Mouse (Mus musculus) 416B (cell line): ENCODE results near the gene Hist1h4f.
"Not testable (repeated sequence)": the region's sequence is repeated elsewhere in the genome, so short reads cannot be mapped to it uniquely, and the experiment has no call there.

ENCODE experiments used
- DNase-seq: peaks from one replicate; pipeline ENCODE4 v3.0.0; 2011; ENCODE audit warnings: low read depth

Gene Hist1h4f

DNA sequence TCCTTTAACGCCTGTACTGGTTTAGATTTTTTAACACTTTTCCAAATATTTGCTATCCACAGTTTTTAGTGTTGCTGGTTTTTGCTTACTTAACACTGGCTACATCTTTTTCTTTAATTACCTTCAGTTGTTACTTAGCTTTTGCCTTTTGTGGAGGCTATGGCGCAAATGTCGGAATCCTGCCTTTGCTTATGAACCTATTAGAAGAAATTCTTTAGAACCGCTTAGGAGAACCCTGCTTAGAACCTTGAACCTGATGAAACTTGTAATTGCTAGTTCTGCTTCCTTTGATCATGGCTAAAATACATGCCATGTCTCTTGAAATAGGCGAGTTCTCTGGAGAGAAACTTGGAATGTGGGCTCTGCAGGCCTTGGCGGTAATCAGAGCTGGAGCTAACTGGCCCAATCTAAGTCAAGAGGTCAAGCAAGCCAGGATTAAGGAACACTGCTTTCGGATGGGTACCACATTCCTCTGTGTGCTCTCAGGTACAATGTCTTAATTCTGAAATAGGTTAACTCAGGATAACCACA, 25.0 kb upstream of the Hist1h4f start:
- peak; percentile 89 for DNase-seq

DNA sequence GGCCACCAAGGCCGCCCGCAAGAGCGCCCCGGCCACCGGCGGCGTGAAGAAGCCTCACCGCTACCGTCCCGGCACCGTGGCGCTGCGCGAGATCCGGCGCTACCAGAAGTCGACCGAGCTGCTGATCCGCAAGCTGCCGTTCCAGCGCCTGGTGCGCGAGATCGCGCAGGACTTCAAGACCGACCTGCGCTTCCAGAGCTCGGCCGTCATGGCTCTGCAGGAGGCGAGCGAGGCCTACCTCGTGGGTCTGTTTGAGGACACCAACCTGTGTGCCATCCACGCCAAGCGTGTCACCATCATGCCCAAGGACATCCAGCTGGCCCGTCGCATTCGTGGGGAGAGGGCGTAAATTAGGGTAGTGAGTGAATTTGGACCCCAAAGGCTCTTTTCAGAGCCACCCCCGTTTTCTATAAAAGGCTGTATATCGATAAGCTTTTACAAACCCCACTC, 24.4 kb upstream of the Hist1h4f start:
- peak; percentile 84 for DNase-seq

DNA sequence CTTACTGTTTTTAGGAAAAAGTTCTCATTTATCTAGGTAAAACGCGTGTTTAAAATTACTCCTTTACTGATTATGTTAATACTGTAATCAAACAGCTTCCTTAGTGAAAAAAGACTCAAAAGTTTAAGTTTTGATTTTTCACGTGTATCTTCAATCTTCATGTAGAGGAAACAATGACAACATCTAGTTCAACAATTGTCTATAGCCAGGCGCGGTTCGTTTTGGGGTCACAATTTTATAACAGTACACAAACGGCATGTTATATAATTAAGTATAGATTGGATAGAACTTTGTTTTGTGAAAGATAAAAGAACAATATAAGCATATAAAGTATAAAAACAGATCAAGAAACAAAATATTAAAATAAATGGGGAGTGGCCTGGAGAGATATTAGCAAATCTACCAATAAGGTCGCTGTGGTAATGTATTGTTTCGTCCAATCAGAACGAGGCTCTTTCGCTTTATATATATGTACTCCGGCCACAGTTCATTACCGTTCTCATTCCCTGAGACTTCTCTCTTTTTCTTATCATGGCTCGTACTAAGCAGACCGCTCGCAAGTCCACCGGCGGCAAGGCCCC, 23.9 kb upstream of the Hist1h4f start, which contains the start of gene Hist1h3d:
Gene Hist1h3d (plus strand): TSS at position 493 of the 581 bp plus-strand sequence.
- peak; percentile 99 for DNase-seq

DNA sequence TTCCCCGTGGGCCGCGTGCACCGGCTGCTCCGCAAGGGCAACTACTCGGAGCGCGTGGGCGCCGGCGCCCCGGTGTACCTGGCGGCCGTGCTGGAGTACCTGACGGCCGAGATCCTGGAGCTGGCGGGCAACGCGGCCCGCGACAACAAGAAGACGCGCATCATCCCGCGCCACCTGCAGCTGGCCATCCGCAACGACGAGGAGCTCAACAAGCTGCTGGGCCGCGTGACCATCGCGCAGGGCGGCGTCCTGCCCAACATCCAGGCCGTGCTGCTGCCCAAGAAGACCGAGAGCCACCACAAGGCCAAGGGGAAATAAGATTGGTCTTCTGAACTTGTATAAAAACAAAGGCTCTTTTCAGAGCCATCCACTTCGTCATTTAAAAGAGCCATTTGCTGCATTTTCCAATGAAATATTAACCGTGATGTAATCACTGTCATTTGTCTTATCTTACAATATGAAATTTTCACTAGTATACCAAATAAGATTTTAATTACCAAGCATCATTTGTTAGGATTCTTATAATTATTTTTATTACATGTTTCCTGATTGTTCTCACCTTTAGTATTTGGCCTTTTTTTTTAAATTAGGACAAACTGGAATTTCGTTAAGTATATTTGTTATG, 23.2 kb upstream of the Hist1h4f start:
- peak; percentile 91 for DNase-seq

DNA sequence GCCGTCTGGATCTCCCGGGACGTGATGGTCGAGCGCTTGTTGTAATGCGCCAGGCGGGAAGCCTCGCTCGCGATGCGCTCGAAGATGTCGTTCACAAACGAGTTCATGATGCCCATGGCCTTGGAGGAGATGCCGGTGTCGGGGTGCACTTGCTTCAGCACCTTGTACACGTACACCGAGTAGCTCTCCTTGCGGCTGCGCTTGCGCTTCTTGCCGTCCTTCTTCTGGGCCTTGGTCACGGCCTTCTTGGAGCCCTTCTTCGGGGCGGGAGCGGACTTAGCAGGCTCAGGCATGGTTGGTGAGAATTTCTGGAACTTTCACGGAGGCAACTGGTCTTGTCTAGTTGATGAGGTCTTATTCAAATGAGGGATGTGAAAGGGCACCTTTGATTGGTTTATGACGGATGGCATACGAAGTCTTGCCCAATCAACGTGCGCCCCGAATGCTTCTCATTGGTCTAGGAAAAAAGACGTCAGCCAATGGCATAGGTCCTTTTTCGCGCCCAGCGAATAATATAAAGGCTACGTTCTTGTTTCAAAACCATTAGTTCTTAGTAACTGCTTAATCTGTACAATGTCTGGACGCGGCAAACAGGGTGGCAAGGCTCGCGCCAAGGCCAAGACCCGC, 22.6 kb upstream of the Hist1h4f start, which contains the start of the genes Hist1h2bf and Hist1h2ad:
Gene Hist1h2bf (minus strand): TSS at position 299 of the 627 bp plus-strand sequence.
Gene Hist1h2ad (plus strand): TSS at position 484 of the 627 bp plus-strand sequence.
- peak; percentile 100 for DNase-seq

DNA sequence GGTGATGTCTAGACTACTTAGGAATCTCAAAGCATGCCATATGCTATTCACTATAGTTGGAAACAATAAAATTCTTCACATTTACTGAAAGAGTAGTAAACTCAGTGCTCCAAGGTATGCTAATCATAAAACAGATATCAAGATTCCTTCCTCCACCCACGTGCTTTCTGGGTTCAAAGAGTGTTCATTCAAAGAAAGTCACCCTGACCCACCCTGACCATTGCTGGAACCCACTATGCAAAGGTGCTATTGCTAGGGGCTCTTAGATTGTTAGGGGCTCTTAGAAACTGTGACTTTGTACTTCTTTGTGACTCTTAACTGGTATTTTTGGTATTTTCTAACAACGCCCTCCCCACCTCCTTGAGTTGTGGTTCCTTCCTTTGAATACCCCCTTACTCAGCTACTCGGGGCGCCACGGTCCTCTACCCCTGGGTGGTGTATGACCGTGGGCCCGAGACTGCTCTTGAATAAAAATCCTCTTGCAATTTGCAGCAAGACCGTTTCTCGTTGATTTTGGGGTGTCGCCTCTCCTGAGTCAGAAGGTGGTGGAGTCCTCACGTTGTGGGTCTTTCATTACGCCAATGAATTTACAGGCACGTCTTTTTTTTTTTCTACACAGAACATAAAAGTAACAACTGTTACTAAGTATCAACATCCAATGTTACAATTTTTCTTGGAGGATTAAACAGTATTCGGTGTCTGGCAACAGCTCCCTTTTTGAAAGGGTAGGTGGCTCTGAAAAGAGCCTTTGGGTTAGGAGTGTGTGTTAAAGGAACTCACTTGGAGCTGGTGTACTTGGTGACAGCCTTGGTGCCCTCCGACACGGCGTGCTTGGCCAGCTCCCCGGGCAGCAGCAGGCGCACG, 21.8 kb upstream of the Hist1h4f start:
- peak; percentile 87 for DNase-seq

DNA sequence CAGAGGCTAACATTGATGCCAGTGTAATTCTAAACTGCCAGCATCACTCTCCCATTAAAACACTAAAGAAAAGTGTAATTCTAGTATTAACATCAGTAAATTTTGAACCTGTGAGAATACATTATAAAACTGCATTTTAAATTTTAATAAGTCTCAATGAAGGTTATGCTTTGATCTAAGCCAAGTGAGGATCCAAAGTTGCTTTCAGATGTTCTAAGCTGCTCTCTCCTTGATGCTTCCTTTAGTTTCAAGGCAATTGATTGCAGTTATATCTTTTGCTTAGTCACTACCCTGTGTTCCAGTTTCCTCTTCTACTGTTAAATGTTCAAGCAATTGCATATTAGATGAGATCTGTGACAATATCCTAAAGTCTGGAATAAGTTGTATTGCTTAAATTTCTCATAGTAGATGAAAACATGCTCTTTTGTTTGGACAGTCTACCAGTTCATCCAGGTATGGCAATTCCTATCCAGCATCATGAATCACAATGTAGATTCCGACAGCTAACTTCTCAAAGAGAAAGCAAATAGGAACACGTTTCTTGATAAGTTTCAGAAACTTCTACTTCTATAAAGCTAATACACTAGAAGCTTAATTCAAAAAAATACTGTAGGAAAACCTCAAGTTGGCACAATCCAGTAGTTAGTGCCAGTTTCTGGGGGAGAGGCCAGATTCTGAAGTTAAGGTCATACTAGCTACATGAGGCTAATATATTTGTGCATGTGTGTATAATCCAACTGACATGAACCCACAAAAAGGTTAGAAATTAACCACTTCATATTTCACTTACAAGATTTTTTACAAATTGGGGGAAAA, 21.0 kb upstream of the Hist1h4f start:
- peak; percentile 92 for DNase-seq

DNA sequence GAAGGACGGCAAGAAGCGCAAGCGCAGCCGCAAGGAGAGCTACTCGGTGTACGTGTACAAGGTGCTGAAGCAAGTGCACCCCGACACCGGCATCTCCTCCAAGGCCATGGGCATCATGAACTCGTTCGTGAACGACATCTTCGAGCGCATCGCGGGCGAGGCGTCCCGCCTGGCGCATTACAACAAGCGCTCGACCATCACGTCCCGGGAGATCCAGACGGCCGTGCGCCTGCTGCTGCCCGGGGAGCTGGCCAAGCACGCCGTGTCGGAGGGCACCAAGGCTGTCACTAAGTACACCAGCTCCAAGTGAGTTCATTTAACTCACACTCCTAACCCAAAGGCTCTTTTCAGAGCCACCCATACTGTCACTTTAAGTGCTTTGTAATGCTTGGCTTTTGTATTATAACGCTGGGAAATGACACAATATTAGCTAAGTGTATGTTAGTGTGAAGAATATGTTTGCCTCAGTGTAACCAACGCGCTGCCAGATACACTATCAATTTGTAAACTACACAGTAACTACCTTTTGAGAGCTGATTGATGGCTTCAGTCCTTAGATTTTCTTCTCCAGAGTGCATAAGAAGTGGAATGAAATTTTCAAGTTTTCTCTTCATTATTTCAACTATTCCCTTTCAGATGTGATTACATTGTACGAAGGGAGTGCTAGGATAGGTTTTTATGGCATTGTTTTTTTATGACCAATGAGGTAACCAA, 20.2 kb upstream of the Hist1h4f start:
- DNase-seq: peak; percentile 94

DNA sequence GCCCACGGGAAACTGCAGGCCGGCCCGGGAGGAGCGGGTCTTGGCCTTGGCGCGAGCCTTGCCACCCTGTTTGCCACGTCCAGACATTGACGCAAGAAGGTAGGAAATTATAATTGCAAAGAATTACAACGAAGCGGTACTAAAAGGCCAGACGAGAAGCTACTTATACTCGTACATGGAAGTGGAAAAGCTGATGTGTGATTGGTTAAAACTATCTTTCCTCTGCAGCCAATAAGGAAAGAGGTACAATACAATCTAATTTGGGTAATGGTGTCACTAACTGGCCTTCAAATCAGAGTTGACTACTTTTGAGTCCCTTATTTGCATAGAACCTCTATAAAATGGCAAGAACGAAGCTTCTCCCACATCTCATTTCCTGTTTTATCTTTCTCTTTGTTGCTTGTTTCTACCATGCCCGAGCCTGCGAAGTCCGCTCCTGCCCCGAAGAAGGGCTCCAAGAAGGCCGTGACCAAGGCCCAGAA, 19.6 kb upstream of the Hist1h4f start, which contains the start of the genes Hist1h2ae and Hist1h2bg:
Gene Hist1h2ae (minus strand): TSS at position 199 of the 482 bp plus-strand sequence.
Gene Hist1h2bg (plus strand): TSS at position 375 of the 482 bp plus-strand sequence.
- DNase-seq: peak; percentile 100

DNA sequence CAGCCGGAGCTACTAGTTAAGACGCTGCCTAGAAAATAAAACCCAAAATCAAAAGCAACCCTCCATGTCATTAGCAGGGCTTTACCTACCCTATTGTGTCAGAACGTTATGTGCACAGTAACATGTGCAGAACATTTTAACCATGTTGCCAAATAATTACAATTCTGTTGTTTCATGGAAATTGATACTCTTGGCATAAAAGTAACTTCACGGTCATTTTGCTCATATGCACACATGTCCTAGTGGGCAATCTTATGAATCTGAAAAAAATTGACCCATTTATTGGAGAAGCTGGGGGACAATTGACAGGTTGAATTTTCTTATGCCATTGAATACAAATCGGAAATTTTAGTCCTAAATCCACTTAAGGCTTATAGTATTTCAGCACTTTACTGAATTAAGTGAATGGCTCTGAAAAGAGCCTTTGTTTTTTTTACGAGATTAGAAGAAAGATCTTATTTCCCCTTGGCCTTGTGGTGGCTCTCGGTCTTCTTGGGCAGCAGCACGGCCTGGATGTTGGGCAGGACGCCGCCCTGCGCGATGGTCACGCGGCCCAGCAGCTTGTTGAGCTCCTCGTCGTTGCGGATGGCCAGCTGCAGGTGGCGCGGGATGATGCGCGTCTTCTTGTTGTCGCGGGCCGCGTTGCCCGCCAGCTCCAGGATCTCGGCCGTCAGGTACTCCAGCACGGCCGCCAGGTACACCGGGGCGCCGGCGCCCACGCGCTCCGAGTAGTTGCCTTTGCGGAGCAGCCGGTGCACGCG, 19.0 kb upstream of the Hist1h4f start:
- peak; percentile 91 for DNase-seq

DNA sequence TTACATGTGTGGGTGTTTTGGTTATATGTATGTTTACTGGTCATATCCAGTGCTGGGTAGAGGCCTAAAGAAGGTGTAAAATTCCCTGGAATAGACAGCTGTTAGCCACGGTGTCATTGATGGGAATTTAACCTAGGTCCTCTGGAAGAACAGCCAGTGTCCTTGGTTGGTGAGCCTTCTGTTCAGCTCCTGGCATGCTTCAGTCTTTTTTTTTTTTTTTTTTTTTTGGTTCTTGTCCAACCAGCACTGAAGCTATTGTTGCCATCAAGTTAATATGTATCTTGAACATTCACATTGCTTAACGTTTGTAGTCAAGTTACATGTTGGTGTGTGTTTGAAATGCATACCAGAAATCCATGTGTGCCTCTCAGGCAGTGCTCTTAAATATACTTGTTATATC, 13.0 kb upstream of the Hist1h4f start:
- DNase-seq: no peak

DNA sequence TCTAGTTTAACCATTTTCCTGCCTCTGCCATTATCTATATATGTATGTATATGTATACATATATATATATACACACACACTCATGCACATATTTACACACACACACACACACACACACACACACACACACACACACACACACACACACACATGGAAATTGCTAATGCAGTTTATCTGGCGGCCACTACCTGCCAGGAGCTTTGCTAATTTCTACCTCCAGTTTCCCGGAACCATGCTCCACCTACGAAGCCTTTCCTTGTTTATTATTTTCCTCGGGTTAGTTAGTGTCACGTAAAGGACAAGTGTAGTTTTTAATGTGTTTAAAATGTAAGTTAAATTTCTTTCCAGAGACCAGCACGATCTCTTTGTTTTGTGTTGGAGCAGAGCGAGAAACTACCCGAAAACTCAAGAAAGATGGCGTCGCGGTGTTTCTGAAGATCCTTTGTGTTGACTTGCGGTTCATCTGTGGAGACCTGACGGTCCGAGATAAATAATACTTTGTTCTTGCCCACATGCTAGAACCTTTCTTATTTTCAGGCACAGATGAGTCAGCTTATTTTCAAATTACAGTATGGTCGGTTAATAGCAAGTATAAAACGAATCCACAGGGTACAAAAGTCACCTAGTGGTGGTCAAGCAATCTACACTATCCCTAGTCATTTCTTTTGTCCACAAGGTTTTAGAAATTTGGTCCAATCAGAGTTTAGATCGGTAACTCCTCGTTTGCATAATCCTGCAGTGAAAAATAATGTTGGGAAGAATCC, 11.4 kb upstream of the Hist1h4f start:
- peak; percentile 98 for DNase-seq

DNA sequence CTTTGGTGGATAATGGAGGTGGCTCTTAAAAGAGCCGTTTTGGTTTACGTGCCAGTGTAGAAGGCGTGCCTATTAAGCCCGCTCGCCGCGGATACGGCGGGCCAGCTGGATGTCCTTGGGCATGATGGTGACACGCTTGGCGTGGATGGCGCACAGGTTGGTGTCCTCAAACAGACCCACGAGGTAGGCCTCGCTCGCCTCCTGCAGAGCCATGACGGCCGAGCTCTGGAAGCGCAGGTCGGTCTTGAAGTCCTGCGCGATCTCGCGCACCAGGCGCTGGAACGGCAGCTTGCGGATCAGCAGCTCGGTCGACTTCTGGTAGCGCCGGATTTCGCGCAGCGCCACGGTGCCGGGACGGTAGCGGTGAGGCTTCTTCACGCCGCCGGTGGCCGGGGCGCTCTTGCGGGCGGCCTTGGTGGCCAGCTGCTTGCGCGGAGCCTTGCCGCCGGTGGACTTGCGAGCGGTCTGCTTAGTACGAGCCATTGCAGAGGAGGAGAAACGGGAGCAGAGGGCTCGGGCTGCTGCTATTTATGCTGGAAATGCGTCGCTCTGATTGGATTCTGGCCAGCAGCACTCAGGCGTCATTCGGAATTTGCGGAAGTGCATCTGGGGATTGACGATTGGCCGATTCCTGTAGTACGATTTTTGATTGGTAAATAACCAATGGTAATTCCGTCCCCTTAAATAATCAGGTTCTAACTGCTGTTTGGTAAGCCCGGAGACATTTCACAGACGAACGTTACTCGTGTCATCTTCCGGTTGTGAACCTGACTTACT, 10.6 kb upstream of the Hist1h4f start, which contains the start of gene Hist1h3e:
Gene Hist1h3e (minus strand): TSS at position 487 of the 777 bp plus-strand sequence.
- DNase-seq: peak; percentile 100

DNA sequence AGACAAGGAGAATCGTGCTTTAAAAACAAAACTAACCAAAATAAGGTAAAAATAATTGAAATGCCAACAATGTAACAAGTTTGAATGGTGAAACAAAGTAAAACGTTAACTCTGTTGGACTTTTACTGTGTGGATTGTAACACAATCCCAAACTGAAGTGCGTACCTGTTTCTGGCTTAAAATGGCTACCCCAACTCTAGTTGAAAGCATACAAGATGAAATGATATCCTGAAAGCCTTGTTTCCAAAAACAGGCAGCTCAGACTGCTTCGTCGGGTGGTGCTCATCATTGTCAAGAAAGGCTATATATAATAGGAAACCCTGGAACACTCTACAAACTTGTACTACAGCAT, 10.1 kb upstream of the Hist1h4f start:
- DNase-seq: not testable (repeated sequence)

DNA sequence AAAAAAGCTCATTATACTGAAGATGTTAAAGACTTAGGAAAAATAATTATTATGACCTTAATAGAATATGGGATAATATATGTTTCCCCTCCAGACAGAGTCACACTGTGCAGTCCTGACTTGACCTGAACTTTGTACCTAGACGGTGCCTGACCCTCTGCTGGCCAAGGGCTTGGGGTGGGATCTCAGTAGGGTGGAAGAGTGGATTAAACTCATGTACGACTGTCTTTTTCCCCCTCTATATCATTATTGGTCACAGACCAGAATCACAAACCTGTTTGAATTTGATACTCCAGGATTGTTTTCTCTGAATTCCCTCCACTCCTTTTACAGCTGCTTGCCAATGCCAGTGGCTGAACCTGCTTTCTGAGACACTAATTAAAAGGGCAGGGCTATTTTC, 9.3 kb upstream of the Hist1h4f start:
- DNase-seq: peak; percentile 69

DNA sequence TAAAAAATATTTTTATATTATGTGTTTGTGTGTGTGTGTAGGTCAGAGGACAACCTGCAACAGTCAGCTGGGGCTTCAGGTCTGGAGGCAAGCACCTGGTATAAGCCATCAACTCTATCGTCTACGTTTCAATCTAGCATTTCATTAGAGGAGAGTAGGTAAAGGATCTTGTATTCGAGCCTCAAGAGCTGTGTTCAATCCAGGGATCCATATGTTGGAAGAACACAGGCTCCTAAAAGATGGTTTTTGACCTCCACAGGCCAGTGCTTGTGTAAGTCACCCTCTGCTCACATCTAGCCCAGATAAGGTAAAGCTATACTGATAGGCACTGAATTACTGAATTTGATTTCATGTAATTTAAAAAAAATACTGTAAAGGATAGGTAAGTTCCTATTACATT, 5.5 kb upstream of the Hist1h4f start:
- peak; percentile 63 for DNase-seq

DNA sequence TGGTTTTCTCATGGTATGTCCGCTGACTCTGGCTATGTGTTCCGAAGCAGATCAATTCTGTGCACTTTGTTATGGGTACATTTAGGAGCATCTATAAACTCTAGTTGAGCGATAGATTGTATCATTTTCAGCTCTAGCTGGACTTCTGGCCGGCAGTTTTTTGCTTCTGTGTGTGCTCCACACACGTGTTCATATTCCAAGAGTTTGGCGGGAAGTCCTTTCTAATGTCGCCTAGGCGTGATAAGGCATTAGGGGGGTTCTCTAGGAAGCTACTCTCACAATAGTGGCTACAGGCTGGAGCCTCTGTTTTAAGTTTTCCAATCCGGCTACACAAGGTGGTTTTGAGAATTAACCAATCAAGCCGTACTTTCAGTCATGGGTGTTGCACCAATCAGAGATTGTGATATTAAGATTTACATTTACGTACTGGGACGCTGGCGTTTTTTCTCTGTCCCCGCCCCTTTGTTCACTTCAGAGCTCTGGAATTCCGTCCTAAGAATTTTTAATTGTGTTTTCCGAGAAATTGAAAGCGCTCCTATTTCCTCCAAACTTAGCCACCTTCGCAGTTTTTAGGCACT, 4.5 kb upstream of the Hist1h4f start:
- peak; percentile 100 for DNase-seq
